Mouse (Mus musculus) CH12.LX (cell line): Measurements from ENCODE around the gene Gtsf1. TPM values are rescaled to one million over a fixed set of nuclear protein-coding genes. Genes with fewer than 3 reads are reported as not detected.

Experiments
- DNase-seq: peaks from one replicate; pipeline ENCODE4 v3.0.0-alpha.2; 2013; ENCODE audit errors: extremely low read depth
- H3K27ac ChIP-seq: 2 replicates; pipeline ENCODE4 v1.5.1; 2012; ENCODE audit warnings: low read depth, mild to moderate bottlenecking, control low read depth, moderate library complexity; ENCODE audit not compliant: insufficient read depth
- H3K27me3 ChIP-seq: replicated peaks from 2 replicates; pipeline ENCODE3; 2012; ENCODE audit warnings: inconsistent platforms
- H3K36me3 ChIP-seq, 2 experiments: replicated peaks in 1 of 2; 2 replicates each; pipeline versions ENCODE3 to v1.6.1; 2012; ENCODE audit warnings: inconsistent platforms in 1 of 2, low read length in 1 of 2, mild to moderate bottlenecking in 1 of 2, mixed read lengths in 1 of 2, moderate library complexity in 1 of 2; ENCODE audit not compliant: control insufficient read depth in 1 of 2, insufficient read depth in 1 of 2
- H3K4me1 ChIP-seq, 2 experiments: 2 replicates each; pipeline ENCODE4 v1.6.1; 2012; ENCODE audit warnings: inconsistent platforms in 1 of 2, moderate library complexity in 1 of 2; ENCODE audit not compliant: insufficient read depth in 2 of 2, control insufficient read depth in 1 of 2
- H3K4me2 ChIP-seq: 2 replicates; pipeline ENCODE4 v1.6.1; 2012; ENCODE audit warnings: low read depth, mild to moderate bottlenecking, control low read depth; ENCODE audit not compliant: poor library complexity, insufficient read depth, severe bottlenecking
- H3K4me3 ChIP-seq, 3 experiments: fragments of 150-350 bp in 1 of 3; sonication (generic) in 1 of 3; replicated peaks in 1 of 3; 2 replicates each; pipeline versions ENCODE3 to v1.5.1; 2011 to 2012; ENCODE audit warnings: low read depth in 2 of 3, low read length in 2 of 3, mild to moderate bottlenecking in 2 of 3, moderate library complexity in 2 of 3, control low read depth in 1 of 3, improper control_type of control experiment in 1 of 3, inconsistent platforms in 1 of 3, mixed read lengths in 1 of 3; ENCODE audit not compliant: poor library complexity in 1 of 3
- H3K79me2 ChIP-seq: replicated peaks from 2 replicates; pipeline ENCODE4 v1.6.1; 2012; ENCODE audit warnings: mild to moderate bottlenecking, moderate library complexity; ENCODE audit not compliant: control insufficient read depth, poor library complexity, insufficient read depth, severe bottlenecking; ENCODE audit errors: extremely low read depth
- H3K9ac ChIP-seq: 2 replicates; pipeline ENCODE4 v1.6.1; 2012; ENCODE audit warnings: low read depth, mild to moderate bottlenecking, control low read depth, moderate library complexity; ENCODE audit not compliant: insufficient read depth
- H3K9me3 ChIP-seq: replicated peaks from 2 replicates; pipeline ENCODE3; 2012; ENCODE audit warnings: low read length, inconsistent platforms, mixed read lengths
- ELF1 ChIP-seq: IDR thresholded peaks from 2 replicates; pipeline ENCODE4 v1.6.1; 2014; ENCODE audit warnings: low read depth, mild to moderate bottlenecking, inconsistent platforms, low read length, improper control_type of control experiment
- GABPA ChIP-seq: IDR thresholded peaks from 2 replicates; pipeline ENCODE4 v1.6.1; 2012; ENCODE audit warnings: low read depth, low read length, improper control_type of control experiment, inconsistent platforms; ENCODE audit not compliant: insufficient replicate concordance
- HCFC1 ChIP-seq: IDR thresholded peaks from 2 replicates; pipeline ENCODE4 v1.6.1; 2012; ENCODE audit warnings: low read depth, mild to moderate bottlenecking, inconsistent platforms, low read length, improper control_type of control experiment
- IRF4 ChIP-seq: IDR thresholded peaks from 2 replicates; pipeline ENCODE4 v1.6.1; 2014; ENCODE audit warnings: low read depth, mild to moderate bottlenecking, inconsistent platforms, low read length, improper control_type of control experiment
- JUND ChIP-seq: conservative IDR thresholded peaks from 2 replicates; pipeline ENCODE4 v1.6.1; 2011; ENCODE audit warnings: low read depth, low read length, improper control_type of control experiment
- MAFK ChIP-seq: IDR thresholded peaks from 2 replicates; pipeline ENCODE4 v1.6.1; 2011; ENCODE audit warnings: low read length, improper control_type of control experiment; ENCODE audit not compliant: insufficient replicate concordance
- MAX ChIP-seq: IDR thresholded peaks from 2 replicates; pipeline ENCODE4 v1.6.1; 2011; ENCODE audit warnings: low read length, improper control_type of control experiment
- MEF2A ChIP-seq: IDR thresholded peaks from 2 replicates; pipeline ENCODE4 v1.6.1; 2014; ENCODE audit warnings: low read depth, mild to moderate bottlenecking, inconsistent platforms, low read length, improper control_type of control experiment, borderline replicate concordance
- MYC ChIP-seq: IDR thresholded peaks from 2 replicates; pipeline ENCODE4 v1.6.1; 2011; ENCODE audit warnings: low read depth, mild to moderate bottlenecking, improper control_type of control experiment, low read length
- NELFE ChIP-seq: IDR thresholded peaks from 2 replicates; pipeline ENCODE4 v1.6.1; 2011; ENCODE audit warnings: low read depth, low read length, improper control_type of control experiment
- POLR2A ChIP-seq: IDR thresholded peaks from 2 replicates; pipeline ENCODE4 v1.6.1; 2011; ENCODE audit warnings: low read depth, mild to moderate bottlenecking, improper control_type of control experiment, low read length
- RAD21 ChIP-seq: IDR thresholded peaks from 2 replicates; pipeline ENCODE4 v1.6.1; 2011; ENCODE audit warnings: low read depth, mild to moderate bottlenecking, low read length, improper control_type of control experiment, moderate library complexity
- RCOR1 ChIP-seq: conservative IDR thresholded peaks from 2 replicates; pipeline ENCODE4 v1.6.1; 2012; ENCODE audit warnings: low read depth, mild to moderate bottlenecking, inconsistent platforms, low read length, improper control_type of control experiment
- TCF12 ChIP-seq: IDR thresholded peaks from 2 replicates; pipeline ENCODE4 v1.6.1; 2014; ENCODE audit warnings: low read depth, mild to moderate bottlenecking, inconsistent platforms, low read length, improper control_type of control experiment
- USF2 ChIP-seq: conservative IDR thresholded peaks from 2 replicates; pipeline ENCODE4 v1.6.1; 2011; ENCODE audit warnings: low read depth, low read length, improper control_type of control experiment
- ZC3H11A ChIP-seq: IDR thresholded peaks from 2 replicates; pipeline ENCODE4 v1.6.1; 2012; ENCODE audit warnings: low read depth, mild to moderate bottlenecking, inconsistent platforms, low read length, improper control_type of control experiment
- ZKSCAN1 ChIP-seq: IDR thresholded peaks from 2 replicates; pipeline ENCODE4 v1.6.1; 2012; ENCODE audit warnings: low read depth, inconsistent platforms, low read length, improper control_type of control experiment, borderline replicate concordance
- dilution Hi-C: fragments of 300-500 bp; cut with MboI; formaldehyde crosslinking; loops from 2 replicates; pipeline ENCODE4 v1.14.3; 2020; ENCODE audit warnings: low sequenced_read_pairs; ENCODE audit not compliant: extremely low pct_unique_long_range_greater_than_20kb, extremely low pct_ligation_motif_present
- in situ Hi-C: fragments of 300-500 bp; cut with MboI; formaldehyde crosslinking; loops from 3 replicates; pipeline ENCODE4 v1.14.3; 2019; ENCODE audit warnings: low sequenced_read_pairs, low pct_ligation_motif_present, low pct_unique_long_range_greater_than_20kb, mixed read lengths
- polyA plus RNA-seq: library from polyadenylated mRNA; unstranded; fragments of >175 nt; gene quantifications from 2 replicates; pipeline ENCODE4 v1.2.1, GENCODE M21; 2012; ENCODE audit warnings: low read depth; ENCODE audit not compliant: insufficient read length
- total RNA-seq, 2 experiments: library from RNA; depleted of rRNA; stranded (reverse); fragments of 300-350 nt in 1 of 2; fragments of >200 nt in 1 of 2; gene quantifications; 2 replicates each; pipeline ENCODE4 v1.2.3; 2012 to 2014

The Gtsf1 gene
- total and polyA plus RNA-seq, 3 experiments, result not detected

DNA sequence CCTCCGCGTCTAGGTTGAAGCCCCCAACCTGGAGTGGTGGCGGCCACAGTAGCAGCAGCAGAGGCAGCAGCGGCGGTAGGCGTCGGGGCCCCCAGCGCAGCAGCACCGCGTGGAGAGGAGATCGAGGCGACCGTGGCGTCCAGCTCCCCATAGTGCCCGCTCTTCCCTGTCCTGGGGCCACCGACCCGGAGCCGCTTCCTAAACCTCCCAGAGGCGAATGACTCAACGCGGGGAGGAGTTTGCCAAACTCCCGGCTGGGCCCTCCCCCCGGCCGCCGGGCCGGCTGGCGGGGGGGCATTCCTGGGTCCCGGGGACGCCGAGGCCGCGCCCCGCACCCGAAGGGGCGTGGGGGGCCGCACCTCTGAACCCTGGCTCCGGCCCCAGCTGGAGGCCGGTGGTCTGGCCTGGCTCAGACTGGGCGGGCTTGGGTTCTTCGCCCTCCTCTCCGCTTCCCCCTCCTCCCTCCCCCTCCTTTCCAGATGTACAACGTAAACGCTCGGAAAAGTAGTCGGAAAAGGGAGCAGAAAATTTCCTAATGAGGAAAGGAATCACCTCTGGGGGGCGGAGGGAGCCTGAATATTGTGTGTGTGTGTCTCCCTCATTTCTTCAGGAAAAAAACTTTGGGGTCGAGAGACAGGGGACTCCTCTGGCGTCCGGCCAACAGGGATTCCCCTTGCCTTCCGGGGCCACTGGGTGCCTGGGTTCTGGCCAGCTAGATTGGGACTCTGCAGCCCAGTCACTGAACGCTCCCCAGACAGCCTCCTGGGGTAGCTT lies 63.7 kb downstream of the Gtsf1 start, which contains the start of gene Itga5:
TSS of gene Itga5 (minus strand) at position 388 of the 774 bp plus-strand sequence.
- H3K4me2 ChIP-seq, result no peak within 1 kb of the TSS
- H3K9ac ChIP-seq, result no peak within 1 kb of the TSS
- no peak within 1 kb of the TSS for H3K4me3 ChIP-seq
- H3K36me3 ChIP-seq, result no peaks in the 10 kb centered on the region
- dilution Hi-C loops, result no loop called here
- no peak within 1 kb of the TSS for H3K27ac ChIP-seq
- peaks cover 9 to 42% of the 10 kb centered on the region in 2 experiments for H3K4me1 ChIP-seq
- H3K27me3 ChIP-seq, result no peaks in the 10 kb centered on the region
- in situ Hi-C loops, result no loop called here
- no peak for DNase-seq
- no peaks in the 10 kb centered on the region for H3K79me2 ChIP-seq
- H3K9me3 ChIP-seq, result no peaks in the 10 kb centered on the region
- TF ChIP-seq MYC (no peak), ELF1 (no peak), RAD21 (no peak), POLR2A (no peak), TCF12 (no peak), GABPA (no peak), IRF4 (no peak), NELFE (no peak), MEF2A (no peak), ZKSCAN1 (no peak), RCOR1 (no peak), MAX (no peak), MAFK (no peak), HCFC1 (no peak)

DNA sequence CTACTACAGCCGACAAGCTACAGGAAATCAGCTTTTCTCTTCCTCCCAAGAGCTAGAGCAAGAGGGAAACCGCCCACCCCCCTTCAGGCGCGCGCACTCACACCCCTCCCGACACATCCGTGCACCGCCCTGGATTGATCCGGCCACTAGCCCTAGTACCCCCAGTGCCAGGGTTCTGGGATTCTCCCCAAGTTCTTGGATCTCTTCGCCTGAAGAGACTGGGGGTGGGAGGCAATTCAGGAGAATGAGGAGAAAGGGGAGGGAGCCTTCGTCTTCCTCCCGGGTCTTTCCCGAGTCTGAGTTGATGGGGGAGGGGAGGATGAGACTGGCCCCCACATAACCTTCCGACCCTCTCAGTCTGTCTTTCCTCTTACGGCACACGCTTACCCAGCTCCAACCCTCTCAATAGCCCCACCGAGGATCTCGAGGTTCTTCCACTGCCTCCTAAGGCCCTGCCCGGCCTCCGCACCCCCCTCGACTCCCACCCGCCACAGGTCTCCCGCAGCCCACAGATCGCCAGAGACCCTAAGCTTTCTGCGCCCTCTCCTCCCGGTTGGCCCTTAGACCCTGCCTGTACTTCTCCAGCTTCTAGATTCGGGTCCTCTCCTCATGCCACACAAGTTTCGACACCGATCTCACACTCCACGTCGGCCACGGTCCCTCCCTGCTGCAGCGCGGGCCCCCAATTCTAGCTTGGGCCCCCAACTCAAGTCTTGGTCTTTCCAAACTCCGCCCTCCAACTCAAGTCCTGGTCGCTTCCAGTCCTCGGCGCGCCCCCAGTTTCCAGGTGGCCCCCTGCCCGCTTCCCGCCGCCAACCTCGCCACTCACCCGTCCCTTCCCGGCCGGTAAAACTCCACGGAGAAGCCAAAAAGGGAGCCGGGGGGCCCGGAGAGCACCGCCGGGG lies 64.5 kb downstream of the Gtsf1 start:
- no peak for DNase-seq
- Histone ChIP-seq H3K4me1 (peaks cover 13 to 44% of the 10 kb centered on the region in 2 experiments), H3K4me2 (no peak overlapping the region), H3K27me3 (no peaks in the 10 kb centered on the region), H3K27ac (no peak overlapping the region), H3K4me3 (no peak overlapping the region), H3K79me2 (no peaks in the 10 kb centered on the region), H3K36me3 (no peaks in the 10 kb centered on the region), H3K9me3 (no peaks in the 10 kb centered on the region), H3K9ac (no peak overlapping the region)
- in situ Hi-C loops, result no loop called here
- TF ChIP-seq JUND (no peak), USF2 (no peak), ZC3H11A (no peak), GABPA (no peak)
- dilution Hi-C loops, result no loop called here
